Mouse (Mus musculus): ENCODE data around the gene Pdcd1lg2. TPM values are rescaled to one million over a fixed set of nuclear protein-coding genes. Genes with fewer than 3 reads are reported as not detected.

The Pdcd1lg2 gene
- polyA plus RNA-seq, 1 experiment from 2014 or later, result not detected

DNA sequence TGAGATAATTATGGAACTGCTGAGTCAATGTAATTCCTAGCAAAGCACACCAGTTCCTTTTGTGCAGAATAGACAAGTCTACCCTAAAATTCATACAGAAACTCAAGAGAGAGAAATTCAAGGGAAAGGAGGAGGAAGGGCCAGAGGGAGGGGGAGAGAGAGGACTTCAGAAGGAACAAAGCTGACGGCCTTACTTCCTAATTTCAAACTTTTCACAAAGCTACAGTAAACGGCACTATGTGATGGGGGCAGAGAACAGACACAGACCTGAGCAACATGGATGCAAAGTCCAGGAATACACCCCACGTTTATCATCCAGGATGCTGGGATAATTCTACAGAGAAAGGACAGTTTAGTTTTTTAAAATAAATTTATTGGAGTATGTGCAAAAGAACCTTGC lies 8.8 kb downstream of the Pdcd1lg2 start:
- H3K4me3 ChIP-seq (replicated peaks; ENCODE audit: low read length), result no peak overlapping the region
- H3K4me2 ChIP-seq (ENCODE audit: low read depth, low read length), result no peak overlapping the region
- H3K9me3 ChIP-seq (replicated peaks; ENCODE audit: control insufficient read depth, low read length), result no peaks in the 10 kb centered on the region
- H3K9ac ChIP-seq (ENCODE audit: low read length), result no peak overlapping the region
- WGBS, result 50% methylated on average over 3 of the region's 3 CpGs
- H3K36me3 ChIP-seq (ENCODE audit: control insufficient read depth, insufficient read depth, low read length), result no peaks in the 10 kb centered on the region
- no peak overlapping the region for H3K27ac ChIP-seq (ENCODE audit: low read length)
- no peaks in the 10 kb centered on the region for H3K27me3 ChIP-seq (ENCODE audit: control insufficient read depth, insufficient read depth, low read length)
- ATAC-seq (ENCODE audit: insufficient read depth, low FRiP score), result no peak
- no peaks in the 10 kb centered on the region for H3K4me1 ChIP-seq (ENCODE audit: control insufficient read depth, insufficient read depth, low read length)

GRCm38 (mm10) chr19:29419946-29420345 lies 9.2 kb downstream of the Pdcd1lg2 start:
- no peak for ATAC-seq (ENCODE audit: insufficient read depth, low FRiP score)
- H3K9me3 ChIP-seq (replicated peaks; ENCODE audit: control insufficient read depth, low read length), result no peaks in the 10 kb centered on the region

GRCm38 (mm10) chr19:29420397-29420796 lies 9.7 kb downstream of the Pdcd1lg2 start:
- Histone ChIP-seq H3K4me1 (ENCODE audit: control insufficient read depth, insufficient read depth, low read length) (no peaks in the 10 kb centered on the region), H3K4me2 (ENCODE audit: low read depth, low read length) (no peak overlapping the region), H3K4me3 (replicated peaks; ENCODE audit: low read length) (no peak overlapping the region), H3K9ac (ENCODE audit: low read length) (no peak overlapping the region), H3K9me3 (replicated peaks; ENCODE audit: control insufficient read depth, low read length) (no peaks in the 10 kb centered on the region), H3K27ac (ENCODE audit: low read length) (no peak overlapping the region), H3K36me3 (ENCODE audit: control insufficient read depth, insufficient read depth, low read length) (no peaks in the 10 kb centered on the region), H3K27me3 (ENCODE audit: control insufficient read depth, insufficient read depth, low read length) (no peaks in the 10 kb centered on the region)
- WGBS, result 72% methylated on average over 8 of the region's 8 CpGs
- ATAC-seq (ENCODE audit: insufficient read depth, low FRiP score), result no peak

More at GRCm38 (mm10) chr19:29419946-29420345, 9.2 kb downstream of the Pdcd1lg2 start:
- H3K9ac ChIP-seq (ENCODE audit: low read length), result no peak overlapping the region
- no peaks in the 10 kb centered on the region for H3K27me3 ChIP-seq (ENCODE audit: control insufficient read depth, insufficient read depth, low read length)
- H3K4me2 ChIP-seq (ENCODE audit: low read depth, low read length), result no peak overlapping the region
- no peaks in the 10 kb centered on the region for H3K36me3 ChIP-seq (ENCODE audit: control insufficient read depth, insufficient read depth, low read length)
- no peak overlapping the region for H3K27ac ChIP-seq (ENCODE audit: low read length)
- no peak overlapping the region for H3K4me3 ChIP-seq (replicated peaks; ENCODE audit: low read length)
- H3K4me1 ChIP-seq (ENCODE audit: control insufficient read depth, insufficient read depth, low read length), result no peaks in the 10 kb centered on the region

DNA sequence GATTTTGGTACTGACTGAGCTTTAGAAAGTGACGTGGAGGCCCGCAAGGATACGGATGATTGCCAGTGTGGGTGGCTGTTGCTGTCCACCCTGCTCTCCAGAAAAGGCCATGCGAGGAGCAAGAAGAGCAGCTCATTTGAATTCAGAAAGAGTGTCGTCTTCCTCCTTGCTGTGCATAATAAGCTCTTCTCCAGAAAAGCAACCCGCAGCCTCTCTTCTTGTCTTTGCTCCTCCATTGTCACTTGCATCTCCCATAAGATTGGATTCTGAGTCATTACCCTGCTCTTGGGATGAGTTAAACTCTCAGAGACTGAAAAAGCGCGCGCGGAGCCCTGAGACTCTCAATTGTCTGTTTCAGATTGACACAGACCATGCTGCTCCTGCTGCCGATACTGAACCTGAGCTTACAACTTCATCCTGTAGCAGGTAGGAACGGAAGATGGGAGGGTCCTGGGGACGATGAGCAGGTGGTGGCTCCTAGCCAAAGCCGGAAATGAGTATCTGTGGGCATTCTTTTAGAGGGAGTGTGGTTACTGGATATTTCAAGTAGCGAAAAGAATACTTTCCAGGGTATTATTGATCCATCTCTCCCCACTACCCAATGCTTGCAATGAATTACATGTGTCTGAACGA lies 11.4 kb downstream of the Pdcd1lg2 start:
- ATAC-seq (ENCODE audit: insufficient read depth, low FRiP score), result no peak
- no peaks in the 10 kb centered on the region for H3K9me3 ChIP-seq (replicated peaks; ENCODE audit: control insufficient read depth, low read length)
- H3K4me3 ChIP-seq (replicated peaks; ENCODE audit: low read length), result no peak overlapping the region
- H3K27me3 ChIP-seq (ENCODE audit: control insufficient read depth, insufficient read depth, low read length), result no peaks in the 10 kb centered on the region
- 85% methylated on average over 16 of the region's 16 CpGs for WGBS
- H3K27ac ChIP-seq (ENCODE audit: low read length), result no peak overlapping the region
- H3K9ac ChIP-seq (ENCODE audit: low read length), result no peak overlapping the region
- H3K36me3 ChIP-seq (ENCODE audit: control insufficient read depth, insufficient read depth, low read length), result no peaks in the 10 kb centered on the region
- H3K4me2 ChIP-seq (ENCODE audit: low read depth, low read length), result no peak overlapping the region
- H3K4me1 ChIP-seq (ENCODE audit: control insufficient read depth, insufficient read depth, low read length), result no peaks in the 10 kb centered on the region

DNA sequence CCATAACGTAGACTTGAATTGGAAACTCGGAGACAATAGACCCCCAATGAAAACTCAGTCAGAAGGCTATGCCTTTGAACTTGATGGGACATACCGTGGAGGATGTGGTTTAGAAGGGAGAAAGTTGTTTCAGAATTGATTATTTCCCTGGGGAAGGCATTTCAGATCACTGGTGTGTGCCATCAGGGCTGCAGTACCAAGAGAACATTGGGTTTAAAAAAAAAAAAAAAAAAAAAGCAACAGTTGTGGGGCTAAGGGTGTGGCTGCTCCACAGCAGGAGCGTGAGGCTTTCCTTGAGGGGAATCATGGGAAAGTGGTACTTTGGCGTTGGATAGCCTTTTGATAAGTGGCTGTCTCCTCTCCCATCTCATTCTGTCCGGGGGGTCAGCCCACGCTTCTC lies 12.1 kb downstream of the Pdcd1lg2 start:
- Histone ChIP-seq H3K4me1 (ENCODE audit: control insufficient read depth, insufficient read depth, low read length) (no peaks in the 10 kb centered on the region), H3K9ac (ENCODE audit: low read length) (no peak overlapping the region), H3K4me3 (replicated peaks; ENCODE audit: low read length) (no peak overlapping the region), H3K36me3 (ENCODE audit: control insufficient read depth, insufficient read depth, low read length) (no peaks in the 10 kb centered on the region), H3K4me2 (ENCODE audit: low read depth, low read length) (no peak overlapping the region), H3K27me3 (ENCODE audit: control insufficient read depth, insufficient read depth, low read length) (no peaks in the 10 kb centered on the region), H3K27ac (ENCODE audit: low read length) (no peak overlapping the region), H3K9me3 (replicated peaks; ENCODE audit: control insufficient read depth, low read length) (no peaks in the 10 kb centered on the region)
- 80% methylated on average over 7 of the region's 7 CpGs for WGBS
- ATAC-seq (ENCODE audit: insufficient read depth, low FRiP score), result no peak

- ATAC-seq (ENCODE audit: insufficient read depth, low FRiP score), result no peak
- no peak overlapping the region for H3K4me2 ChIP-seq (ENCODE audit: low read depth, low read length)
- H3K27ac ChIP-seq (ENCODE audit: low read length), result no peak overlapping the region
- WGBS, result 80% methylated on average over 3 of the region's 3 CpGs
- no peaks in the 10 kb centered on the region for H3K4me1 ChIP-seq (ENCODE audit: control insufficient read depth, insufficient read depth, low read length)
- no peaks in the 10 kb centered on the region for H3K27me3 ChIP-seq (ENCODE audit: control insufficient read depth, insufficient read depth, low read length)
- H3K4me3 ChIP-seq (replicated peaks; ENCODE audit: low read length), result no peak overlapping the region
- H3K9me3 ChIP-seq (replicated peaks; ENCODE audit: control insufficient read depth, low read length), result no peaks in the 10 kb centered on the region
- no peak overlapping the region for H3K9ac ChIP-seq (ENCODE audit: low read length)
- H3K36me3 ChIP-seq (ENCODE audit: control insufficient read depth, insufficient read depth, low read length), result no peaks in the 10 kb centered on the region
Observed at GRCm38 (mm10) chr19:29430516-29430915, 19.8 kb downstream of the Pdcd1lg2 start.

- Histone ChIP-seq H3K9ac (ENCODE audit: low read length) (no peak overlapping the region), H3K27me3 (ENCODE audit: control insufficient read depth, insufficient read depth, low read length) (no peaks in the 10 kb centered on the region), H3K4me2 (ENCODE audit: low read depth, low read length) (no peak overlapping the region), H3K27ac (ENCODE audit: low read length) (no peak overlapping the region), H3K9me3 (replicated peaks; ENCODE audit: control insufficient read depth, low read length) (no peaks in the 10 kb centered on the region), H3K4me3 (replicated peaks; ENCODE audit: low read length) (no peak overlapping the region), H3K36me3 (ENCODE audit: control insufficient read depth, insufficient read depth, low read length) (no peaks in the 10 kb centered on the region), H3K4me1 (ENCODE audit: control insufficient read depth, insufficient read depth, low read length) (no peaks in the 10 kb centered on the region)
- 62% methylated on average over 3 of the region's 3 CpGs for WGBS
- no peak for ATAC-seq (ENCODE audit: insufficient read depth, low FRiP score)
Observed at GRCm38 (mm10) chr19:29430953-29431352, 20.2 kb downstream of the Pdcd1lg2 start.

- no peaks in the 10 kb centered on the region for H3K4me1 ChIP-seq (ENCODE audit: control insufficient read depth, insufficient read depth, low read length)
- WGBS, result 87% methylated on average over 18 of the region's 18 CpGs
- H3K4me3 ChIP-seq (replicated peaks; ENCODE audit: low read length), result no peak overlapping the region
- no peak overlapping the region for H3K27ac ChIP-seq (ENCODE audit: low read length)
- H3K9ac ChIP-seq (ENCODE audit: low read length), result no peak overlapping the region
- no peak for ATAC-seq (ENCODE audit: insufficient read depth, low FRiP score)
- no peaks in the 10 kb centered on the region for H3K27me3 ChIP-seq (ENCODE audit: control insufficient read depth, insufficient read depth, low read length)
- H3K9me3 ChIP-seq (replicated peaks; ENCODE audit: control insufficient read depth, low read length), result no peaks in the 10 kb centered on the region
- H3K4me2 ChIP-seq (ENCODE audit: low read depth, low read length), result no peak overlapping the region
- H3K36me3 ChIP-seq (ENCODE audit: control insufficient read depth, insufficient read depth, low read length), result no peaks in the 10 kb centered on the region
Observed at GRCm38 (mm10) chr19:29436793-29437479, 26.2 kb downstream of the Pdcd1lg2 start.

- Histone ChIP-seq H3K36me3 (ENCODE audit: control insufficient read depth, insufficient read depth, low read length) (no peaks in the 10 kb centered on the region), H3K27me3 (ENCODE audit: control insufficient read depth, insufficient read depth, low read length) (no peaks in the 10 kb centered on the region), H3K4me1 (ENCODE audit: control insufficient read depth, insufficient read depth, low read length) (no peaks in the 10 kb centered on the region), H3K9ac (ENCODE audit: low read length) (no peak overlapping the region), H3K9me3 (replicated peaks; ENCODE audit: control insufficient read depth, low read length) (no peaks in the 10 kb centered on the region), H3K4me2 (ENCODE audit: low read depth, low read length) (no peak overlapping the region), H3K4me3 (replicated peaks; ENCODE audit: low read length) (no peak overlapping the region), H3K27ac (ENCODE audit: low read length) (no peak overlapping the region)
- WGBS, result 91% methylated on average over 1 of the region's 1 CpGs
- ATAC-seq (ENCODE audit: insufficient read depth, low FRiP score), result no peak
Observed at GRCm38 (mm10) chr19:29437849-29438248, 27.1 kb downstream of the Pdcd1lg2 start.
